Mouse (Mus musculus) forebrain, postnatal 0 days (tissue): ENCODE measurements around the gene Btbd9. TPM values are rescaled to one million over a fixed set of nuclear protein-coding genes. Genes with fewer than 3 reads are reported as not detected.

Source experiments
- ATAC-seq: fragments of 200-750 bp; cut with Nextera tagmentation; 2 replicates; pipeline ENCODE4 v1.8.0; 2017; ENCODE audit warnings: mild to moderate bottlenecking, moderate library complexity
- DNase-seq: peaks from one replicate; pipeline ENCODE4 v3.0.0-alpha.2; 2015
- H3K27ac ChIP-seq: fragments of 300-500 bp; sonication (generic); 2 replicates; pipeline ENCODE4 v1.5.1; 2014; ENCODE audit warnings: low read depth, mild to moderate bottlenecking, antibody characterized with exemption, low read length, moderate library complexity, mixed read lengths
- H3K27me3 ChIP-seq: fragments of 300-500 bp; sonication (generic); 2 replicates; pipeline ENCODE4 v1.6.1; 2014; ENCODE audit warnings: mild to moderate bottlenecking, low read length, mixed read lengths; ENCODE audit not compliant: insufficient read depth
- H3K36me3 ChIP-seq: fragments of 300-500 bp; sonication (generic); 2 replicates; pipeline ENCODE4 v1.6.1; 2014; ENCODE audit warnings: mild to moderate bottlenecking, moderate library complexity; ENCODE audit not compliant: insufficient read depth
- H3K4me1 ChIP-seq: fragments of 300-500 bp; sonication (generic); 2 replicates; pipeline ENCODE4 v1.6.1; 2014; ENCODE audit warnings: antibody characterized with exemption; ENCODE audit not compliant: insufficient read depth
- H3K4me2 ChIP-seq: fragments of 300-500 bp; sonication (generic); 2 replicates; pipeline ENCODE4 v1.6.1; 2014; ENCODE audit warnings: low read depth, mild to moderate bottlenecking, moderate library complexity
- H3K4me3 ChIP-seq: fragments of 300-500 bp; sonication (generic); 2 replicates; pipeline ENCODE4 v1.5.1; 2014; ENCODE audit warnings: low read depth, low read length, mixed read lengths
- H3K9ac ChIP-seq: fragments of 300-500 bp; sonication (generic); 2 replicates; pipeline ENCODE4 v1.6.1; 2014; ENCODE audit warnings: mild to moderate bottlenecking
- H3K9me3 ChIP-seq: fragments of 300-500 bp; sonication (generic); 2 replicates; pipeline ENCODE4 v1.6.1; 2016; ENCODE audit warnings: low read length
- CTCF ChIP-seq: sonication (generic); IDR thresholded peaks from 2 replicates; pipeline ENCODE4 v1.5.1; 2016; ENCODE audit warnings: antibody characterized with exemption, control low read depth, low read depth
- WGBS: fragments of 180-500 bp; shearing (Covaris S2); extraction: QIAGEN DNeasy Blood & Tissue Kit; methylation state at CpG from one replicate; pipeline ENCODE4 v1.1.7; 2014; 5-methylcytosine and 5-hydroxymethylcytosine counted together
- polyA plus RNA-seq: library from polyadenylated mRNA; unstranded; fragments of >200 nt; fragmentation: Nextera tagmentation; extraction: Ambion mirVana; gene quantifications from 2 replicates; pipeline ENCODE4 v1.2.1, GENCODE M21; 2015
- total RNA-seq: library from RNA; depleted of rRNA; stranded (reverse); fragments of >200 nt; gene quantifications from 2 replicates; pipeline ENCODE4 v1.2.3, GENCODE M21; 2014

Btbd9 gene
- total and polyA plus RNA-seq, 2 experiments from 2014 or later, result 63.6 to 149 TPM

- Histone ChIP-seq H3K4me1 (no peaks in the 10 kb centered on the region), H3K9me3 (no peaks in the 10 kb centered on the region), H3K27me3 (no peaks in the 10 kb centered on the region), H3K9ac (no peak overlapping the region), H3K4me2 (no peak overlapping the region), H3K27ac (no peak overlapping the region), H3K4me3 (no peak overlapping the region), H3K36me3 (no peaks in the 10 kb centered on the region)
- WGBS, result 82% methylated on average over 6 of the region's 6 CpGs
- no peak for DNase-seq
- no peak for ATAC-seq
- no peak for TF ChIP-seq CTCF
Measured at GRCm38 (mm10) chr17:30334257-30334656, 242.0 kb downstream of the Btbd9 start.

DNA sequence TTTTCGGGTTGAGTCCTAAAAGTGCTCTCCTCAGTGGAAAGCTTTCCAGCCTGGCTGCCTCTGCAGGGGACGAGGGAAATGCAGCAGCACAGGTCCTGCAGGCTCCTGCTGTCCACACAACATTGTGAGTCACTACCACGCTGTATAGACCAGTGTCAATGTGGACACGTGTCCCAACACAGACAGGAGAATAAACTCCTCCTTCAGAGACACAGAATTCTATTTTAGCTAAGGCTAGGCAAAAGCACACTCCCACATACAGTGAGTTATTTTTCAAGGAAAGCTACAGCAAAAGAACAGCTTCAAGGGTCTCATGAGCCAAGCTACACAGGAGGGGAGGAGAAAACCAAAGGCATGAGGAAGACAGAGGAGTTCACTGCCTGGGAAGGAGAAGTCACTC, 243.2 kb downstream of the Btbd9 start:
- WGBS, result 89% methylated on average over 4 of the region's 4 CpGs
- DNase-seq, result no peak
- H3K27ac ChIP-seq, result no peak overlapping the region
- H3K27me3 ChIP-seq, result no peaks in the 10 kb centered on the region
- ATAC-seq, result no peak
- H3K36me3 ChIP-seq, result no peaks in the 10 kb centered on the region
- no peak overlapping the region for H3K9ac ChIP-seq
- no peak overlapping the region for H3K4me3 ChIP-seq
- 0 out of 2 replicates have a peak, but pooled peaks cover 5% of the 10 kb centered on the region for H3K4me1 ChIP-seq
- H3K9me3 ChIP-seq, result no peaks in the 10 kb centered on the region
- no peak for TF ChIP-seq CTCF
- no peak overlapping the region for H3K4me2 ChIP-seq

GRCm38 (mm10) chr17:30331380-30331779, 244.9 kb downstream of the Btbd9 start:
- Histone ChIP-seq H3K27ac (no peak overlapping the region), H3K4me3 (no peak overlapping the region), H3K4me1 (0 out of 2 replicates have a peak, but pooled peaks cover 5% of the 10 kb centered on the region), H3K9ac (no peak overlapping the region), H3K36me3 (no peaks in the 10 kb centered on the region), H3K27me3 (no peaks in the 10 kb centered on the region), H3K4me2 (no peak overlapping the region), H3K9me3 (no peaks in the 10 kb centered on the region)
- ATAC-seq (no peak), DNase-seq (no peak)
- TF ChIP-seq CTCF, result no peak
- 70% methylated on average over 6 of the region's 6 CpGs for WGBS

GRCm38 (mm10) chr17:30329531-30329930, 246.8 kb downstream of the Btbd9 start:
- Histone ChIP-seq H3K36me3 (no peaks in the 10 kb centered on the region), H3K9me3 (no peaks in the 10 kb centered on the region), H3K4me1 (0 out of 2 replicates have a peak, but pooled peaks cover 5% of the 10 kb centered on the region), H3K27me3 (no peaks in the 10 kb centered on the region), H3K4me3 (no peak overlapping the region), H3K27ac (no peak overlapping the region), H3K9ac (no peak overlapping the region), H3K4me2 (no peak overlapping the region)
- ATAC-seq, result no peak
- 72% methylated on average over 2 of the region's 2 CpGs for WGBS
- DNase-seq, result no peak
- TF ChIP-seq CTCF, result no peak

- Histone ChIP-seq H3K9ac (no peak overlapping the region), H3K4me1 (0 out of 2 replicates have a peak, but pooled peaks cover 5% of the 10 kb centered on the region), H3K36me3 (no peaks in the 10 kb centered on the region), H3K4me3 (no peak overlapping the region), H3K4me2 (no peak overlapping the region), H3K27me3 (no peaks in the 10 kb centered on the region), H3K27ac (no peak overlapping the region), H3K9me3 (no peaks in the 10 kb centered on the region)
- no peak for ATAC-seq
- no peak for TF ChIP-seq CTCF
- 40% methylated on average over 5 of the region's 5 CpGs for WGBS
- DNase-seq, result no peak
Measured at GRCm38 (mm10) chr17:30328924-30329323, 247.4 kb downstream of the Btbd9 start.

DNA sequence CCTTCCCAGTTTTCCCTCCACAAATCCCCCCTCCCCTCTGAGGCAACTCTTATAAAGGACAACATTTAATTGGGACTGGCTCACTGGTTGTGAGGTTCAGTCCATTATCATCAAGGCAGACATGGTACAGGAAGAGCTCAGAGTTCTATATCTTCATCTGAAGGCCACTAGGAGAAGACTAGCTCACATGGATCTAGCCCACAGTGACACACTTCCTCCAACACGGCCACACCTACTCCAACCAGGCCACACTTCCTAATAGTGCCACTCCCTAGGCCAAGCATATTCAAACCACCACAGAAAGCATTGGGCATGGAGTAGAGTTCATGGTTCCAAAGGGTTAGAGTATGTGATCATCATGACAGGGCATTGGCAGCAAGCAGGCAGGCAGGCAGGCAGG, 249.4 kb downstream of the Btbd9 start:
- Histone ChIP-seq H3K27me3 (no peaks in the 10 kb centered on the region), H3K27ac (no peak overlapping the region), H3K4me1 (0 out of 2 replicates have a peak, but pooled peaks cover 5% of the 10 kb centered on the region), H3K9me3 (no peaks in the 10 kb centered on the region), H3K4me3 (no peak overlapping the region), H3K36me3 (no peaks in the 10 kb centered on the region), H3K4me2 (no peak overlapping the region), H3K9ac (no peak overlapping the region)
- WGBS, result 86% methylated on average over 1 of the region's 1 CpGs
- ATAC-seq (no peak), DNase-seq (no peak)
- no peak for TF ChIP-seq CTCF

GRCm38 (mm10) chr17:30320301-30320700, 256.0 kb downstream of the Btbd9 start:
- no peak overlapping the region for H3K9ac ChIP-seq
- DNase-seq, result no peak
- H3K27me3 ChIP-seq, result no peaks in the 10 kb centered on the region
- peak; percentile 25; the same call in 1 of the 2 replicates for ATAC-seq
- 67% methylated on average over 1 of the region's 1 CpGs for WGBS
- no peaks in the 10 kb centered on the region for H3K36me3 ChIP-seq
- H3K27ac ChIP-seq, result no peak overlapping the region
- no peak overlapping the region for H3K4me2 ChIP-seq
- no peak for TF ChIP-seq CTCF
- no peaks in the 10 kb centered on the region for H3K4me1 ChIP-seq
- no peak overlapping the region for H3K4me3 ChIP-seq
- H3K9me3 ChIP-seq, result no peaks in the 10 kb centered on the region
